Mouse (Mus musculus) common myeloid progenitor, adult 5-6 weeks (primary cell): Measurements from ENCODE around the gene Tmem56. TPM values are rescaled to one million over a fixed set of nuclear protein-coding genes. Genes with fewer than 3 reads are reported as not detected.

Experiments used
- ATAC-seq: replicated peaks from 2 replicates; pipeline ENCODE4 v1.8.0; 2016; ENCODE audit warnings: low read depth, mild to moderate bottlenecking, moderate TSS enrichment, inconsistent platforms; ENCODE audit not compliant: poor library complexity, severe bottlenecking
- total RNA-seq: library from RNA; stranded (forward); fragments of 200-1000, 187-1606 nt; gene quantifications from 2 replicates; pipeline ENCODE4 v1.2.3, GENCODE M21; 2017

The Tmem56 gene
- total RNA-seq, 1 experiment from 2014 or later, result 14.7 TPM

DNA sequence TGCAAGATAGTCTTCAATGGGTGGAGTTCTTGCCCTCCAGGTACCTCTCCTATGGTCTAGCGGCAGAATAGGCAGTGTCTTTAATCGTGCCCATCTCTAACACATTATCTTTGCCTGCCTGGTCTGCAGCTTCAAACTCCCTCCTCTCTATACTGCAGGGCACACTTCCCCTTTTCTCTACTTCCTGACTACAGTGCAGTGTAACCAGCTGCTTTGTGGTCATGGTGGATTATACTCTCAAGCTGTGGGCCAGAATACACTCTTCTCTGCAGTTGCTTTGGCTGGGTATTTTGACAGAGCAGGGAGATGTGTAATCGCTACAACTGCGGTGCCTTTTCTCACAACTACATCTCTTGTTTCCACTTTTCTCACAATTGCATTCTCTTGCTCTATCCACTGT lies 40.0 kb downstream of the Tmem56 start:
- peak; percentile 99 for ATAC-seq

- peak; percentile 27 for ATAC-seq
Observed at GRCm38 (mm10) chr3:121242111-121242936, 40.6 kb downstream of the Tmem56 start.

DNA sequence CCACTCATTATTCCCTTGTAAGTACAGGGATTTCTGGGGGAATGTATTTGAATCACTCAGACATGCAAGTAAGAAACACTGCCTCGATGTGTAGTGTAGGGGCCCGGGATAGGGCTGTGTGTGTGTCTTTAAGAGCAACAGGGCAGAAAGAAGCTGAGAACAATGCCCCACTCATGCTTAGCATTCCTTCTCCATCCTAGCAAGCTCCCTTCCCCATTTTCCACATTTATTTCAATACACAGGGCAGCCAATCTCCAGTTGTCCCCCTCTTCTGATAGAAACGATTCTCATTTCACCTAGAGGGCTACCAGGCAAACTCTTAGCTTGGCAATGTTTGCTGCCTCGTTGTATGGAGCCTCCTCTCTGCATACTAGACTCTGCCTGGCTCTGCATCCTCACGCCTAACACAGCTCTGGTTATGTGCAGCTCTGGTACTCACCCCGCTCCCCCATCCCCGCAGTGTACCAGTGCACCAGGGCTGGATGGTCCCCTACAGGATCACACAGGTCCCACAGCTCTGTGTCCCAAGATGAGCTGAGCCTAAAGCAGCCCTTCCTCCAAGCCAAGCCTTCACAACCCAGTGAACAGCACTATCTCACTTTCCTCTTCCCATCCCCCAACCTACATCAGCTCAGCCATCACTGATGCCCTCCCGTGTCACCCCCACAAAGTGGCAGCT lies 42.4 kb downstream of the Tmem56 start:
- ATAC-seq, result no peak

DNA sequence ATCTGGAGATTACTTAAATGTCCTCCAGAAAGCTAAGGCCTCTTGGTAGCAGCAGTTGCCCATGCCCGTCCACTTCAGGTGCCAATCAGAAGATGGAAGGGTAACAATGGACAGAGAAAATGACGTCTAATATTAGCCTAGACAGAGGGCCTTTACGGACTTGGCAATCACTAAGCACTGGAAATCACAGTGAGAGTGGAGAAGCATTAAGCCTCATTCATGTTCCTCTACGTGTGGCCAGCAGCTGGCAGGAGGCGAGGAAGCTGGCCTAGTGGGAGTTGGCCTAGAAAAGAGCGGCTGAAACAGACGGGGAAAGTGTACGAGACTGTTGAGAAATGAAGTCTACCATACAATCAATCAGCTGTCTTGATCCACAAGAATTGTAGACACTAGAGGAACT lies 43.8 kb downstream of the Tmem56 start:
- ATAC-seq, result no peak

GRCm38 (mm10) chr3:121224763-121225162 lies 58.1 kb downstream of the Tmem56 start:
- no peak for ATAC-seq

DNA sequence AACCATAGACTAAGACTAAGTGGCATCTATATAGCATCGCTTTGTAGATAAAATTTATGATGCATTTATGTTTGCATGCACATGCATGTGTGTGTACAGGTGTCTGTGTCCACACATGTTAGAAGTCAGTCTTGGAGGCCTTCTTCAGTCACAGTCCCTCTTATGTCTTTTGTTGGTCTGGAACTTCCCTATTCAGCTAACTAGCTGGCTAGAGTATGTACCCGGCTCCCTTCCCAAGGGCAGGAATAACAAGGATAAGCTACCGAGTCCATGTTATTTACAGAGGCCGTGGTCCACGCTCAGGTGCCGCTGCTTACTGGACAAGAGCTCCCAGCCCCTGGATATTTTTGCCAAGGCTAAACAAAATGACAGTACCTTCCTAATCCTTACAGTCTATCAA lies 58.7 kb downstream of the Tmem56 start:
- ATAC-seq, result no peak

DNA sequence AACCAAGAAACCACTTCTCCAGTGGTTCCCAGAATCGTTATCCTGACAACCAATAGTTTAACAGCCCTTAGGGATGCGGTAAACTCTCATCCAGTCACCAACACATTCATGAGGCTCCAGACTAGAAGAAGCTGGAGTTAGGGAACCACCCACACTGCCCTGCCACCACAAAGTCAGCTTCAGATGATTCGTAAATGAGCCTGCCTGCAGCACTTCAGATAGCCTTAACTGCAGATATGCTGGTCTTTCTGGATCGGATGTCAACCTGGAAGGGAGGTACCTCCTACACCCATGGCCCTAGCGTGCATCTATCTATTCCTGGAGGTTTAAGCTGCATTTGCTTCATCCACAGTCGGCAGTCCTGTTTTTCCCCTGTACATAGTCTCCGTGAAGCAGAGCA lies 60.9 kb downstream of the Tmem56 start:
- no peak; the same call in 1 of the 2 replicates for ATAC-seq

DNA sequence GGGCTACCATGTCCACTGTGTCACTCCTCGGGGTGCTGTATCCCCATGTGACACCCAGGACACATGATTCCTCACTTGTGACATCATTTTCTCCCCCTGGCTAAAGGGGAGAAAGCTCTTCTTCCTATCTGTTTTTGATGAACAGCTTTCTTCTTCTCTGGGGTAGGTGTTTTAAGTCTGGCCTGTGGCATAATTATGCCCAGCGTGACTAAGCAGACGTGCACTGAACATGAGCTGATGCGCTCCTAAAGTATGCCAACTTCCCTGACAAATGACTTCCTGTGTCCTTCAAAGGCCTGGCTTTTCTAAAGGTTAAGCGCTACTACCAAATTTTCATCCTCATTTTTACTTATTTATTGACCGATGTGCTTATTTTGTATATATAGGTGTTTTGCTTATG lies 65.9 kb downstream of the Tmem56 start:
- no peak for ATAC-seq

DNA sequence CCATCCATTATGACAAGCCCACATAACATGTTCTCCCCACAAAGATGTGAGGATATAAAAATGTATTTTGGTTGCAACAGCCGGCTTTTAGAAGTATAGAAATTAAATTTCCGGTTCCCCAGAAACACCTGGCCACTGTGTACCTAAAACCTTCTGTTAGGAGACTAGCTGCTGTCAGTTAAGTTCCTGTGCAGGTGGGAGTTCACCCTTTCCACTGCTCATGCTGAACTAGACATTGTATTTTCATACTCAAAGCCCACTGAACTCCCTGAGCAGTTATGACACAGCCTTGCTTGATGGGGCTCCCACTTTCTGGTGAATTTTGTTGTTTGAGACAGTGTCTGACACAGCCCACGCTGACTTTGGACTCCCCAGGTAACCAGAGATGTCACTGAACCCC lies 69.4 kb downstream of the Tmem56 start:
- ATAC-seq, result no peak

DNA sequence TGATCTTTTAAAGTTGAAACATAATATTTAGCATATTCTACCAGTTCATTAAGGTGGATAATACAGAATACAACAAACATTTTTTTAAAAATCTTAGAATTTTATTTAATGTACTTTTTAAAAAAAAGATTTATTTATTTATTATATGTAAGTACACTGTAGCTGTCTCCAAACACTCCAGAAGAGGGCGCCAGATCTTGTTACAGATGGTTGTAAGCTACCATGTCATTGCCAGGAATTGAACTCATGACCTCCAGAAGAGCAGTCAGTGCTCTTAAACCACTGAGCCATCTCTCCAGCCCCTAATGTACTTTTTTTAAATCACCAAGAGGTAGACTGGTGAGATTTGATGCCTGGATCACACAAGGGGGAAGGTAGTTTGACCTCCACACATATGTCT lies 70.7 kb downstream of the Tmem56 start:
- no peak for ATAC-seq

DNA sequence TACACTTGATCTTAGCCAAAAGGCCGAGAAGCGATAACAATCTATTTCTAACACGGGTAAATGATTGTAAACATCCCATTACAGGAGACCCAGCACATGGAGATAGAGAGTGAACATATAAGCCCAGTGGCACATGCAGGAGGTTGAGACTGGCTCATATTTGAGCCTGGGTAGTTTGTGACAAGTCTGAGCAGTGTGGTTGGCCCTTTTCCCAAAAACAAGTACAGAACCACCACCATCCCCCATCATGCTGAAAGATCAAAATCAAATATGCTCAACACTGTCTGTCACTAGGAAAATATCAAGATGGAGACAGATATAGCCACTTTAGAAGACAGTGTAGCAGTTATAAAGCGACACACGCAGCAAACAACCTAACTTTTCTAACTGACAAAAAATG lies 73.9 kb downstream of the Tmem56 start:
- ATAC-seq, result no peak

- ATAC-seq, result no peak
Observed at GRCm38 (mm10) chr3:121206202-121206882, 76.6 kb downstream of the Tmem56 start.

DNA sequence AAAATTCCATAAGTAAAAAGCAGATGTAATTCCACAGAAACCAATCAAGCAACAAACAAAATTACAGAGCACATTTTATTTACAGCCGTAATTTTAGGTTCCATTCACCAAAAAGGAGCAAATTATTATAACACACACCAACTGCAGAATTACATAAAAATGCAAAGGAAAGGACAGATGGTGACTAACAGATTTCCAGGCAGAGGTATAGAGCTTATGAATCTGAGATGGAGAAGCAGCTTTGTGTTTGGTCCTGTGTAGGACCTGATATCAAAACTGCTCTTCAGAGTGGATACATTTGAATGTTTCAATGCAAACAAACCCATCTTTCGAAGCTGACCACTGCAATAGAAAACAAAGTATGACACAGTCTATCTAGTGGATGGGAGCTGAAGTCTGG lies 80.3 kb downstream of the Tmem56 start:
- no peak for ATAC-seq

DNA sequence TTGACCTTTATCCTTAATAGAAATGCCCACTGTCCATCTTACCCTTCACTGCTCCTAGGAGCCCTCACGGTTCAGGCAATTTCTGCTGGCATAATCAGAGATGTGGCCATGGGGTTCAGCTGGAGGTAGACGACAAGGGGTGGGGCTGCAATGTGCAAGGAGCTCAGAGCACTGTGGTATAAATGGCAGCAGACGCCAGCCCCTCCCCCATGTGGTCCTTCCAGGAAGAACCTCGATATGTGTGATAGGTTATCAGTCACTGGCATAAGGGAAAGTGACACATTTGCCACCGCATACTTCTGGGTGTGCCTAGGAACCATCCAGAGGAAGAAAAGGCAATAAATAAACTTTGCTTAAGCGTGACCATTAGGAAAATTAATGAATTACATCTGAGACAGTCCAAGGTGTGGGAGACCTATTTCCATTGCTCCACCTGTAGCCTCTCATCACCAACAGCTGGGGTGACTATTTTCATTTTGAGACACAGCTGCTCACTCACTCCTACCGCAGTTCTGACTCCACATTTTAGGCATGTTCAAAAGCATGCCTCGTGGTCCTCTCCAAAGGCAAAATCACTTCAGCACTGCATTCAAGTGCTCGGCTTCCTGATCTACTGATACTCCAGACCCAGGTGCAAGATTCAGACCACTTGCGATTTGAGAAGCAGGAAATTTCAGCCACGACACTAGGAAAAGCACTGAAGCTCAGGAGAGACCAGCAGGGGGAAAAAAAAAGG lies 81.7 kb downstream of the Tmem56 start:
- peak; percentile 99 for ATAC-seq

- ATAC-seq, result no peak
Observed at GRCm38 (mm10) chr3:121189199-121189598, 93.7 kb downstream of the Tmem56 start.

DNA sequence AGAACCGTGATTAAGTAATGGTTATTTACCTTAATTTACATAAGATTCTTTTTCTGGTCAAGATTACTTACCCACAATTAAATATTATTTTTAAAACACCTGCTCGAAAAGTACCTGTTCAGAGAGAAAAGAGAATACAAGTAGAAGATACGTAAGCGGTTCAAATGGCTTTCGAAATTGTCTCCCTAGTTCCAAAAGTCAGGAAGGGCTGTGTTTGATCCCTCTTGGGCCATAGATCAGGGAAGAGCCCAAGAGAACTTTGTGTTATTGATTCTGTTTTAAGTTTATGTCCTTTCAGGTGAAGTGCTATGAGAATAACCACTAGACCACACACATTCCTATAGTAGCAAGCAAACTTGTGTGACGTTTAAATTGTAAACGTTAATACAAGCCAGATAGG lies 95.4 kb downstream of the Tmem56 start:
- no peak for ATAC-seq

- ATAC-seq, result no peak
Observed at GRCm38 (mm10) chr3:121186925-121187324, 96.0 kb downstream of the Tmem56 start.

DNA sequence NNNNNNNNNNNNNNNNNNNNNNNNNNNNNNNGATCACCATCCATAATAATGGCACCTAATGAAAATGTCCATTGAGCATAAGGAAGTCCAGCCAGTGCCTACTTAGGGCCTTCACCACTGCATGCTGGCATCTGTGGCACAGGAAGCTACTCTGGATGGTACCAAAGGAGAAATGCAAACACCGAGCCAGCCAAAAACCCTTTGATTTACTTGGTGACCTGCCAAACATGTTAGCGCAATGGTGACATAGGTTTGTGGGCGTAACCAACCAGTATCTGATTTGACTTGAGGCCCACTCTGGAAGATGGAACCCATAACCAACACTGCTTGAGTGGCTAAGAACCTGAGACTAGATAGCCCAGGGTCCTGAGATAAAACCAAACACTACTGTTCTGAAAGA lies 97.7 kb downstream of the Tmem56 start:
- ATAC-seq, result no peak

- ATAC-seq, result no peak
Observed at GRCm38 (mm10) chr3:121176011-121176410, 106.9 kb downstream of the Tmem56 start.

GRCm38 (mm10) chr3:121174248-121174945 lies 108.5 kb downstream of the Tmem56 start:
- ATAC-seq, result no peak
